Comparison of ENCODE assay signal across 8 mouse cellular contexts in the genomic region with DNA sequence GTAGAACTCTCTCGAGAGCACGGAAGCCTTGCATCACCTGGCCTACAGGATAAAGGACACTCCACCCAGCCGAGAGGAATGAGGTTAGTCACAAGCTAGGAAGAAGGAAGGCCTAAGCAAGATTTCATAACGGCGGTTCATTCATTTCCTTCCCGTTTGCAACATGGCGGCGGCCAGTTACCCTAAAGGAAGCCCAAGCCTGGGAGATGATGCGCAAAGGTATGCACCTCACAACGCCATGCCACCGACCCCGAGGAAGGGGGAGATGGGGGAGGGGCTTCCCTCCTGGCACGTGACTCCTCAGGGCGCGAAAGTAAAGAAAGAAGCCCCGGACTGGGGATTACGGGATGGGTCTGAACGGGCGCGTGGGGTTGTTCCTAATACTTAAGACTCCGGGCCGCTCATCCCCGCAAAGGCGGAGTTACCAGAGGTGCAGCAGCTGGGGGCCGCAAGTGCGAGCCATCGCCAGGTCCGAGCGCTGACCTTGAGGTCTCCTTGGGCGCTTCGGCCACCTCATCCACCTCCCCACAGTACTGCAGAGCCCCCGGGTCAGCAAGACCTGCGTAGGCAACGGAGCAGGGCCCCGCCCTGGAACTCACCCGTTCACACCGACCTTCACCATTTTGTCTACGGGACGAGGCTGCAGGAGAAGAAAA. TPM values are rescaled to one million over a fixed set of nuclear protein-coding genes. Genes with fewer than 3 reads are reported as not detected.
DNase-seq lines count a peak whose midpoint lies in the region; ATAC-seq and TF ChIP-seq lines count a peak whose summit lies in the region.

No protein-coding gene starts in this region.

- H3K36me3 ChIP-seq in embryonic facial prominence, embryonic 12.5 days = peaks cover 50% of the 10 kb centered on the region
- peaks cover 71% of the 10 kb centered on the region for H3K36me3 ChIP-seq in heart, embryonic 13.5 days
- H3K36me3 ChIP-seq in kidney, postnatal 0 days (ENCODE audit: insufficient read depth, low read length) = peaks cover 23% of the 10 kb centered on the region
- H3K36me3 ChIP-seq in lung, embryonic 16.5 days (ENCODE audit: control insufficient read depth, insufficient read depth, low read length) = peaks cover 34% of the 10 kb centered on the region

- H3K4me3 ChIP-seq in embryonic facial prominence, embryonic 12.5 days = peak overlapping the region; percentile 89
- H3K4me3 ChIP-seq in heart, embryonic 13.5 days = peak overlapping the region; percentile 98
- peak overlapping the region; percentile 86 for H3K4me3 ChIP-seq in kidney, postnatal 0 days (replicated peaks; ENCODE audit: low read depth, low read length)
- H3K4me3 ChIP-seq in lung, embryonic 16.5 days (ENCODE audit: low read length) = peak overlapping the region; percentile 85

- DNase-seq in CD4-positive, CD25-positive, alpha-beta regulatory T cell, adult 2 months (ENCODE audit: low read depth, low spot score) = peak; percentile 83
- peak; percentile 77 to 90 for DNase-seq in adrenal gland, adult (ENCODE audit: inconsistent age in 2 of 2, low spot score in 1 of 2)
- DNase-seq in kidney, postnatal 0 days (ENCODE audit: low spot score) = peak; percentile 87
- DNase-seq in urinary bladder, postnatal 36 days (ENCODE audit: low spot score in 2 of 2) = peak; percentile 37 to 40

- H3K27me3 ChIP-seq in embryonic facial prominence, embryonic 12.5 days = no peaks in the 10 kb centered on the region
- H3K27me3 ChIP-seq in heart, embryonic 13.5 days (replicated peaks) = no peaks in the 10 kb centered on the region
- H3K27me3 ChIP-seq in kidney, postnatal 0 days (ENCODE audit: insufficient read depth, low read length) = no peaks in the 10 kb centered on the region
- H3K27me3 ChIP-seq in lung, embryonic 16.5 days (ENCODE audit: control insufficient read depth, insufficient read depth, low read depth, low read length) = no peaks in the 10 kb centered on the region

- peak overlapping the region; percentile 99 for H3K9ac ChIP-seq in embryonic facial prominence, embryonic 12.5 days
- peak overlapping the region; percentile 100 for H3K9ac ChIP-seq in heart, embryonic 13.5 days
- peak overlapping the region; percentile 86 for H3K9ac ChIP-seq in kidney, postnatal 0 days (ENCODE audit: low read depth, low read length)
- peak overlapping the region; percentile 90 for H3K9ac ChIP-seq in lung, embryonic 16.5 days (ENCODE audit: low read length)

- H3K9me3 ChIP-seq in embryonic facial prominence, embryonic 12.5 days = no peaks in the 10 kb centered on the region
- no peaks in the 10 kb centered on the region for H3K9me3 ChIP-seq in heart, embryonic 13.5 days
- no peaks in the 10 kb centered on the region for H3K9me3 ChIP-seq in kidney, postnatal 0 days (replicated peaks; ENCODE audit: low read length)
- no peaks in the 10 kb centered on the region for H3K9me3 ChIP-seq in lung, embryonic 16.5 days (ENCODE audit: control insufficient read depth, low read length)

- WGBS in embryonic facial prominence, embryonic 12.5 days = under 1% methylated on average over 39 of the region's 39 CpGs
- under 1% methylated on average over 39 of the region's 39 CpGs for WGBS in heart, embryonic 13.5 days
- under 1% methylated on average over 38 of the region's 39 CpGs for WGBS in kidney, postnatal 0 days
- WGBS in lung, embryonic 16.5 days = under 1% methylated on average over 39 of the region's 39 CpGs

- peaks cover 46% of the 10 kb centered on the region for H3K4me1 ChIP-seq in embryonic facial prominence, embryonic 12.5 days
- H3K4me1 ChIP-seq in heart, embryonic 13.5 days = peaks cover 68% of the 10 kb centered on the region
- peaks cover 29% of the 10 kb centered on the region for H3K4me1 ChIP-seq in kidney, postnatal 0 days (replicated peaks; ENCODE audit: insufficient read depth, low read length)
- peaks cover 35% of the 10 kb centered on the region for H3K4me1 ChIP-seq in lung, embryonic 16.5 days (replicated peaks; ENCODE audit: control insufficient read depth, insufficient read depth, low read length)

- ATAC-seq in embryonic facial prominence, embryonic 12.5 days (ENCODE audit: insufficient number of reproducible peaks, insufficient read depth, low FRiP score, low TSS enrichment) = peak; percentile 13
- peak; percentile 6 for ATAC-seq in heart, embryonic 13.5 days (ENCODE audit: extremely low read depth, insufficient number of reproducible peaks, low FRiP score, low TSS enrichment)
- ATAC-seq in kidney, postnatal 0 days (replicated peaks; ENCODE audit: low FRiP score, low read depth) = peak; percentile 18
- ATAC-seq in lung, embryonic 16.5 days (ENCODE audit: low read depth) = peak; percentile 6
- ATAC-seq in neutrophil, adult 5-6 weeks (ENCODE audit: extremely low read depth, insufficient number of reproducible peaks, low FRiP score, poor library complexity, severe bottlenecking) = peak; percentile 26

- H3K4me2 ChIP-seq in embryonic facial prominence, embryonic 12.5 days (replicated peaks) = peak overlapping the region; percentile 88
- peak overlapping the region; percentile 73 for H3K4me2 ChIP-seq in heart, embryonic 13.5 days
- H3K4me2 ChIP-seq in kidney, postnatal 0 days (ENCODE audit: low read length) = peak overlapping the region; percentile 87
- H3K4me2 ChIP-seq in lung, embryonic 16.5 days (ENCODE audit: low read depth, low read length) = peak overlapping the region; percentile 64

- TF ChIP-seq CTCF in kidney, postnatal 0 days (IDR thresholded peaks at IDR 0.05; ENCODE audit: low read depth) = no peak

- H3K27ac ChIP-seq in embryonic facial prominence, embryonic 12.5 days = peak overlapping the region; percentile 91
- peak overlapping the region; percentile 99 for H3K27ac ChIP-seq in heart, embryonic 13.5 days (replicated peaks)
- peak overlapping the region; percentile 88 for H3K27ac ChIP-seq in kidney, postnatal 0 days
- peak overlapping the region; percentile 89 for H3K27ac ChIP-seq in lung, embryonic 16.5 days (ENCODE audit: low read length)

RNA-seq across cellular contexts. Expression of a gene that starts 1.5 kb away (rescaled TPM):
- polyA plus RNA-seq in embryonic facial prominence, embryonic 12.5 days (2016; fragmentation: Nextera tagmentation; extraction: Ambion mirVana) = 1,846 and 1,855 TPM in 2 replicates
- polyA plus RNA-seq in heart, embryonic 13.5 days (2015; fragmentation: Nextera tagmentation; extraction: Ambion mirVana) = 4,266 and 4,534 TPM in 2 replicates
- 1,529 and 1,548 TPM in 2 replicates for polyA plus RNA-seq in kidney, postnatal 0 days (2015; fragmentation: Nextera tagmentation; extraction: Ambion mirVana)
- polyA plus RNA-seq in lung, embryonic 16.5 days (2015; fragmentation: Nextera tagmentation; extraction: Ambion mirVana) = 1,562 and 1,631 TPM in 2 replicates
- 562 and 577 TPM in 2 replicates for total RNA-seq in neutrophil, adult 5-6 weeks (2017)

RNA-seq across cellular contexts. Expression of a gene that starts 19.8 kb away (rescaled TPM):
- 19.1 and 24.0 TPM in 2 replicates for polyA plus RNA-seq in embryonic facial prominence, embryonic 12.5 days (2016; fragmentation: Nextera tagmentation; extraction: Ambion mirVana)
- polyA plus RNA-seq in heart, embryonic 13.5 days (2015; fragmentation: Nextera tagmentation; extraction: Ambion mirVana) = 9.4 and 9.5 TPM in 2 replicates
- 8.1 and 8.7 TPM in 2 replicates for polyA plus RNA-seq in kidney, postnatal 0 days (2015; fragmentation: Nextera tagmentation; extraction: Ambion mirVana)
- 5.5 and 7.2 TPM in 2 replicates for polyA plus RNA-seq in lung, embryonic 16.5 days (2015; fragmentation: Nextera tagmentation; extraction: Ambion mirVana)
- total RNA-seq in neutrophil, adult 5-6 weeks (2017) = 36.6 and 37.5 TPM in 2 replicates

RNA-seq across cellular contexts. Expression of a gene that starts 26.7 kb away (rescaled TPM):
- 186 and 191 TPM in 2 replicates for polyA plus RNA-seq in embryonic facial prominence, embryonic 12.5 days (2016; fragmentation: Nextera tagmentation; extraction: Ambion mirVana)
- polyA plus RNA-seq in heart, embryonic 13.5 days (2015; fragmentation: Nextera tagmentation; extraction: Ambion mirVana) = 80.3 and 81.8 TPM in 2 replicates
- polyA plus RNA-seq in kidney, postnatal 0 days (2015; fragmentation: Nextera tagmentation; extraction: Ambion mirVana) = 43.8 and 48.0 TPM in 2 replicates
- 123 and 135 TPM in 2 replicates for polyA plus RNA-seq in lung, embryonic 16.5 days (2015; fragmentation: Nextera tagmentation; extraction: Ambion mirVana)
- total RNA-seq in neutrophil, adult 5-6 weeks (2017) = 42.5 and 66.2 TPM in 2 replicates

RNA-seq across cellular contexts. Expression of a gene that starts 26.8 kb away (rescaled TPM):
- polyA plus RNA-seq in embryonic facial prominence, embryonic 12.5 days (2016; fragmentation: Nextera tagmentation; extraction: Ambion mirVana) = 191 and 206 TPM in 2 replicates
- polyA plus RNA-seq in heart, embryonic 13.5 days (2015; fragmentation: Nextera tagmentation; extraction: Ambion mirVana) = 219 and 251 TPM in 2 replicates
- 275 and 288 TPM in 2 replicates for polyA plus RNA-seq in kidney, postnatal 0 days (2015; fragmentation: Nextera tagmentation; extraction: Ambion mirVana)
- polyA plus RNA-seq in lung, embryonic 16.5 days (2015; fragmentation: Nextera tagmentation; extraction: Ambion mirVana) = 216 and 226 TPM in 2 replicates
- total RNA-seq in neutrophil, adult 5-6 weeks (2017) = 23.8 and 25.4 TPM in 2 replicates

RNA-seq across cellular contexts. Expression of a gene that starts 33.1 kb away (rescaled TPM):
- 68.0 and 70.1 TPM in 2 replicates for polyA plus RNA-seq in embryonic facial prominence, embryonic 12.5 days (2016; fragmentation: Nextera tagmentation; extraction: Ambion mirVana)
- 42.7 and 48.1 TPM in 2 replicates for polyA plus RNA-seq in heart, embryonic 13.5 days (2015; fragmentation: Nextera tagmentation; extraction: Ambion mirVana)
- polyA plus RNA-seq in kidney, postnatal 0 days (2015; fragmentation: Nextera tagmentation; extraction: Ambion mirVana) = 41.1 and 43.2 TPM in 2 replicates
- 44.5 and 52.5 TPM in 2 replicates for polyA plus RNA-seq in lung, embryonic 16.5 days (2015; fragmentation: Nextera tagmentation; extraction: Ambion mirVana)
- total RNA-seq in neutrophil, adult 5-6 weeks (2017) = 26.8 and 26.9 TPM in 2 replicates

Comparison
In these comparisons a context has a peak if more than half of its experiments do, and no peak if none do; other contexts are left out.
1. Peak in every context shown above with its lines: DNase-seq, ATAC-seq, H3K4me3 ChIP-seq and H3K27ac ChIP-seq.